Mouse (Mus musculus) testis, adult 2 months (tissue): ENCODE results near the gene Park7. TPM values are rescaled to one million over a fixed set of nuclear protein-coding genes. Genes with fewer than 3 reads are reported as not detected.
A peak's percentile ranks its signal among the peaks of the same experiment; 100 is the strongest.
"Not testable (repeated sequence)": the region's sequence is repeated elsewhere in the genome, so short reads cannot be mapped to it uniquely, and the experiment has no call there.

Experiments
- H3K27ac ChIP-seq: fragments of 200-500 bp; 2 replicates; pipeline ENCODE4 v1.5.1; 2012; ENCODE audit warnings: low read depth, low read length; ENCODE audit not compliant: control insufficient read depth, insufficient read depth
- H3K27me3 ChIP-seq: fragments of 200-500 bp; 2 replicates; pipeline ENCODE4 v1.6.1; 2012; ENCODE audit warnings: mild to moderate bottlenecking, low read length, moderate library complexity; ENCODE audit not compliant: control insufficient read depth, insufficient read depth
- H3K36me3 ChIP-seq: fragments of 200-500 bp; 2 replicates; pipeline ENCODE4 v1.6.1; 2012; ENCODE audit warnings: mild to moderate bottlenecking, low read length; ENCODE audit not compliant: control insufficient read depth, insufficient read depth
- H3K4me1 ChIP-seq: fragments of 200-500 bp; 2 replicates; pipeline ENCODE4 v1.6.1; 2012; ENCODE audit warnings: low read length; ENCODE audit not compliant: control insufficient read depth, insufficient read depth
- H3K4me3 ChIP-seq: fragments of 200-500 bp; 2 replicates; pipeline ENCODE4 v1.5.1; 2012; ENCODE audit warnings: low read depth, mild to moderate bottlenecking, low read length, moderate library complexity, mixed read lengths; ENCODE audit not compliant: control insufficient read depth
- CTCF ChIP-seq: fragments of 200-500 bp; IDR thresholded peaks from 2 replicates; pipeline ENCODE4 v1.5.1; 2012; ENCODE audit warnings: low read depth, mild to moderate bottlenecking, inconsistent platforms, low read length, moderate library complexity; ENCODE audit not compliant: control insufficient read depth, insufficient read depth, insufficient replicate concordance
- POLR2A ChIP-seq: fragments of 200-500 bp; IDR thresholded peaks from 2 replicates; pipeline ENCODE4 v1.6.1; 2012; ENCODE audit warnings: low read depth, mild to moderate bottlenecking, inconsistent platforms, low read length, moderate library complexity; ENCODE audit not compliant: control insufficient read depth
- polyA plus RNA-seq: library from polyadenylated mRNA; depleted of rRNA; stranded (reverse); fragments of >200 nt; gene quantifications from 2 replicates; pipeline ENCODE4 v1.2.3, GENCODE M21; 2012

The Park7 gene
- polyA plus RNA-seq, 1 experiment: 88.1 TPM

DNA sequence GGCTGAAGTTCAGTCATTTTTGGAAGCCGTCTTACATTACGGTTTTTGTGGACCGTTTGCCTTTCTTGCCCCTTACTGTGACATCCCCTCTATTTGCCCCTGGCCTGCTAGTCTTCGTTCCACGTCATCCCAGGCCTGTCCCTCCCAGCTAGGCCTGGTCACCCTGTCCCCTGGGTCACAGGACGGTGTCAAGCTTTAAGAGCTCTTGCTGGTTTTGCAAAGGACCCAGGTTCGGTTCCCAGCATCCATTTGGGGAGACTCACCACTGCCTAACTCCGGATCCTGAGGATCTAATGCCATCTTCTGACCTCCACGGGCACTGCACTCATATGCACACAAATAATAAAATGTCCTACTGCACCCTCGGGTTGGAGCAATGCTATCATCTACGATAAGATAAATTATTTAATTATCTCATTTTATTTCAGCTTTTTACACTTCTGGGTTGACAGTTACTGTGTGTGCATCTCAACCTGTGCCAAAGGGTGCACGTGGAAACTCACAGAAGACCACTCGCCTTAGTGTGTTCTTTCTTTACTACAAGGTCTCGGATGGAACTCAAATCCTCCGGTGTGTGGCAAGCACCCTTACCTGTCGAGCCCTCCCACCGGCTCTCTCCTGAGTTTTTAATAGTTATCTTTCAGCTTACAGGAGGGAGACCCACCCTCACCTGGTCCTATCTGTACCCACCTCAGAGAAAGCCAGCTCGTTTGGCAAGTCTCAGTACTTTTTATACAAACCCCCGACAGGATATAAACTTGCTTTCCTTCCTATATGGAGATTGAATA, 3.9 kb downstream of the Park7 start:
- Histone ChIP-seq H3K27ac (peak overlapping the region; percentile 90), H3K4me3 (peak overlapping the region; percentile 80), H3K36me3 (peaks cover 2% of the 10 kb centered on the region; the same call in 1 of the 2 replicates), H3K4me1 (peaks cover 4% of the 10 kb centered on the region), H3K27me3 (no peaks in the 10 kb centered on the region)
- TF ChIP-seq POLR2A (no peak), CTCF (no peak)

DNA sequence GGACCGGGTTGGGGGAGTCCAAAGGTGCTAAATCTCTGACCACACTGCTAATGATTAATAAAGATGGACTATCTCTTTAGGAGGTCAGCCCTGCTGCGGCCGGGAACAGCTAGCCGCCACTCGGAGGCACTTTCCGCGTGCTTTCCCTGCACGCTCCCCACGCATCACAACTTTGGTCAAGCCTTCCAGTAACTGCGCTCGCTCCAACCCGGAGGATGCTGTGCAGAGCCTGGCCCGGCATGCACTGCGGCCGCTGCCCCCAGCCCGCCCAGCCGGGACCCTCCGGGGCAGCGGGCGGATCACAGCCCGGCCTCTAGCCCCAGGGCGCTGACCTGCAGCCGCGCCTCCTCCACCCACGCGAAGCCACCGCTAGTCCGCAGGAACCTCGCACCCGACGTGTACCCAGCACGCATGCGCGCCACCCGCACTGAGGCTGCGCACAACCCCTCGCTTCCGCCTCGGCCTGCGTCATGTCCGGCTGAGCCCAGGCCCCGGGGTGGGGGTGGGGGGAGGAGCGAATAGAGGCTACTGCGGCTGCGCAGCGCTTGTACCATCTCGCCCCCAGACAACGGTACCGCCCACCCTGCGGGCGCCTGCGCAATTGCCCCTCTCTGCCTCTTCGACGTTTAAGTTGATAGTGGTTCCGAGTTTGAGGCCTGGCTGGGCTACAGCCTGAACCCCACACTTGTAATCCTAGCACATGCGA, 4.6 kb downstream of the Park7 start:
- TF ChIP-seq POLR2A (peak; percentile 98), CTCF (0 out of 2 replicates have a peak, but pooled peaks have one; percentile 27)
- peaks cover 2% of the 10 kb centered on the region for H3K36me3 ChIP-seq
- peak overlapping the region; percentile 80 for H3K4me3 ChIP-seq
- peak overlapping the region; percentile 90 for H3K27ac ChIP-seq
- H3K27me3 ChIP-seq: no peaks in the 10 kb centered on the region
- H3K4me1 ChIP-seq: peaks cover 4% of the 10 kb centered on the region

DNA sequence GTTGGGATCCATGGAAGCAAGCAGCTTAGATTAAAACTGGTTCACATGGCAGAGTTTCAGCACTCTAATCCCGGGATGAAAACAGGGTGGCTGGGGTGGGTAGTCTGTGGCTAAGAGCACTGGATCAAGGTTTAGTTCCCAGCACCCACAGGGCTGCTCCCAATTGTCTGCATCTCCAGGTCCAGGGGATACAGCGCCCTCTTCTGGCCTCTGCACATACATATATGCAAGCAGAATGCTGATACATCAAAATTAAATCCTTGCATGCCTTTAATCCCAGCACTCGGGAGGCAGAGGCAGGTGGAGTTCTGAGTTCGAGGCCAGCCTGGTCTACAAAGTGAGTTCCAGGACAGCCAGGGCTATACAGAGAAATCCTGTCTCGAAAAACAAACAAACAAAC, 5.7 kb downstream of the Park7 start:
- H3K4me1 ChIP-seq, H3K4me3 ChIP-seq, H3K27me3 ChIP-seq, H3K36me3 ChIP-seq, H3K27ac ChIP-seq: not testable (repeated sequence)

- H3K27me3 ChIP-seq: no peaks in the 10 kb centered on the region
- peaks cover 2% of the 10 kb centered on the region for H3K4me1 ChIP-seq
- no peak overlapping the region for H3K27ac ChIP-seq
- TF ChIP-seq POLR2A (no peak), CTCF (no peak)
- no peak overlapping the region for H3K4me3 ChIP-seq
- peaks cover 2% of the 10 kb centered on the region for H3K36me3 ChIP-seq
These were observed 7.1 kb downstream of the Park7 start for GRCm38 (mm10) chr4:150907099-150907498.

DNA sequence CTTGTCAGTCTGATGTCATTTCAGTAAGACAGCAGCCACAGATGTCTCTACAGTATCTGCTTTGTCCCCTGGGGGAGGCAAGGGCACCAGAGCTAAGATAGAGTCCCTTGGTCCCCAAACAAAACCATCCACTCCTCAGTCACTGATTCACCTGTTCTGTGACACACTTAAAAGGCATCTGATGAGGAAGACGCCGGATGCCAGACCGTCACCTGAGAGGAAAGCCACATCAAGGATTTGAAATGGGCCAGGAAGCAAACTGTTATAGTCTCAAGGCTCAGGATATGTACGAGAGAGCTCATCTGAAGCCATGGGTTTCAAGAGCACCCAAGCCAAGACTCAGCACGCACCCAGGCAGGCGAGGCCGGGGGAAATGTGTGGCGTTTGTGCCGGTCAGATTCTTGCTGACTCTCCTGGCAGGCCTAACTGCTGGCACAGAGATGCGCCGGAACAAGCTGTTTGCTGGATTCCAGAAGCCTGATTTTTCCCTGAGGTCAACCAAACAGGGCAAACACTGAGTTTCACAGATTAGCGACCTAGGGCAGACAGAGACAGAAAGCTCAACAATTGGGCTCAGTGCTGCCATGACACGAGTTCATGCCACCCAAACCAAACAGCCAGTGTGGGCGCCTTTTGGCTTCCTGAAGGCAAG, 11.0 kb downstream of the Park7 start:
- Histone ChIP-seq H3K4me3 (no peak overlapping the region), H3K27me3 (no peaks in the 10 kb centered on the region), H3K4me1 (no peaks in the 10 kb centered on the region), H3K36me3 (peaks cover 2% of the 10 kb centered on the region), H3K27ac (no peak overlapping the region)
- TF ChIP-seq CTCF (no peak), POLR2A (no peak)

- no peak overlapping the region for H3K4me3 ChIP-seq
- 0 out of 2 replicates have a peak overlapping the region, but pooled peaks have one; percentile 16 for H3K27ac ChIP-seq
- H3K27me3 ChIP-seq: no peaks in the 10 kb centered on the region
- no peaks in the 10 kb centered on the region for H3K4me1 ChIP-seq
- H3K36me3 ChIP-seq: no peaks in the 10 kb centered on the region; the same call in none of the 2 replicates
- TF ChIP-seq POLR2A (no peak), CTCF (no peak)
These were observed 12.2 kb downstream of the Park7 start for GRCm38 (mm10) chr4:150902062-150902461.

GRCm38 (mm10) chr4:150901651-150902050, 12.6 kb downstream of the Park7 start:
- TF ChIP-seq CTCF (peak; percentile 93), POLR2A (no peak)
- H3K27me3 ChIP-seq: no peaks in the 10 kb centered on the region
- 0 out of 2 replicates have a peak overlapping the region, but pooled peaks have one; percentile 16 for H3K27ac ChIP-seq
- no peaks in the 10 kb centered on the region; the same call in 1 of the 2 replicates for H3K36me3 ChIP-seq
- H3K4me3 ChIP-seq: no peak overlapping the region
- H3K4me1 ChIP-seq: no peaks in the 10 kb centered on the region
